Mouse (Mus musculus): ENCODE results near the gene Tex44. TPM values are rescaled to one million over a fixed set of nuclear protein-coding genes. Genes with fewer than 3 reads are reported as not detected.

Tex44 gene
- total RNA-seq, 1 experiment from 2014 or later = not detected

- no peak for ATAC-seq (replicated peaks in 1 of 2; ENCODE audit: insufficient read depth in 1 of 2, low FRiP score in 2 of 2, low TSS enrichment in 1 of 2, low read depth in 1 of 2, poor library complexity in 2 of 2, severe bottlenecking in 2 of 2)
Observed at GRCm38 (mm10) chr1:86467416-86467815, 41.3 kb downstream of the Tex44 start.

- no peak for ATAC-seq (replicated peaks in 1 of 2; ENCODE audit: insufficient read depth in 1 of 2, low FRiP score in 2 of 2, low TSS enrichment in 1 of 2, low read depth in 1 of 2, poor library complexity in 2 of 2, severe bottlenecking in 2 of 2)
Observed at GRCm38 (mm10) chr1:86469876-86470275, 43.7 kb downstream of the Tex44 start.

GRCm38 (mm10) chr1:86470519-86471181 lies 44.5 kb downstream of the Tex44 start:
- ATAC-seq (replicated peaks in 1 of 2; ENCODE audit: insufficient read depth in 1 of 2, low FRiP score in 2 of 2, low TSS enrichment in 1 of 2, low read depth in 1 of 2, poor library complexity in 2 of 2, severe bottlenecking in 2 of 2) = peak in 1 of 2 experiments; percentile 29; a peak in 1 of 4 replicates

GRCm38 (mm10) chr1:86471504-86471961 lies 45.4 kb downstream of the Tex44 start:
- peak in 1 of 2 experiments; percentile 10; a peak in 1 of 4 replicates for ATAC-seq (replicated peaks in 1 of 2; ENCODE audit: insufficient read depth in 1 of 2, low FRiP score in 2 of 2, low TSS enrichment in 1 of 2, low read depth in 1 of 2, poor library complexity in 2 of 2, severe bottlenecking in 2 of 2)

- peak; percentile 34 to 38; a peak in 2 of 4 replicates for ATAC-seq (replicated peaks in 1 of 2; ENCODE audit: insufficient read depth in 1 of 2, low FRiP score in 2 of 2, low TSS enrichment in 1 of 2, low read depth in 1 of 2, poor library complexity in 2 of 2, severe bottlenecking in 2 of 2)
Observed at GRCm38 (mm10) chr1:86472197-86472952, 46.2 kb downstream of the Tex44 start.

GRCm38 (mm10) chr1:86473109-86473760 lies 47.1 kb downstream of the Tex44 start:
- no peak; a peak in 1 of 4 replicates for ATAC-seq (replicated peaks in 1 of 2; ENCODE audit: insufficient read depth in 1 of 2, low FRiP score in 2 of 2, low TSS enrichment in 1 of 2, low read depth in 1 of 2, poor library complexity in 2 of 2, severe bottlenecking in 2 of 2)

Other genes with a start within 250 kb of the Tex44 start
- 1.3 and 2.1 TPM in 2 replicates for gene B3gnt7, start 123.5 kb upstream of the Tex44 start, total RNA-seq (2017)
- gene Ncl, start 66.9 kb upstream of the Tex44 start, total RNA-seq (2017) = 725 and 1,004 TPM in 2 replicates
- not detected in 2 replicates for gene Nmur1, start 101 bp upstream of the Tex44 start, total RNA-seq (2017)
- gene Ptma, start 100.4 kb downstream of the Tex44 start, total RNA-seq (2017) = 5,153 and 6,011 TPM in 2 replicates
- 11.5 and 11.8 TPM in 2 replicates for gene Pde6d, start 156.3 kb downstream of the Tex44 start, total RNA-seq (2017)
- 10.0 and 15.0 TPM in 2 replicates for gene Cops7b, start 156.6 kb downstream of the Tex44 start, total RNA-seq (2017)
- gene Nppc, start 244.2 kb downstream of the Tex44 start, total RNA-seq (2017) = not detected in 2 replicates